ENCODE assay signal across 8 mouse cellular contexts in genomic region chr10:14332688-14333117, GRCm38 (mm10).
DNase-seq lines count a peak whose midpoint lies in the region; ATAC-seq and TF ChIP-seq lines count a peak whose summit lies in the region.
"Had no signal": no experiment of that assay in that cellular context is flagged by ENCODE, and none has a peak within 500 bp of the region (broad histone marks: within the 10 kb centered on the region; RNA-seq: fewer than 3 reads in every experiment).

No protein-coding gene starts in this region.

- in situ Hi-C loops in Patski (cut with MboI; ENCODE audit: low pct_unique_long_range_greater_than_20kb): no loop called here

- peaks cover 6% of the 10 kb centered on the region for H3K27me3 ChIP-seq in Patski

- POLR2A ChIA-PET in Patski (lab: Charles Lee): no interaction called here

- ATAC-seq in Patski: peak; percentile 98

- CTCF ChIA-PET in Patski (lab: Charles Lee): interaction anchor here (1.0 to 3.0 kb wide), 4 partner anchors 10 to 58 kb away, joined by 3 to 8 read pairs (median 4); no protein-coding TSS in a partner anchor

- peak; percentile 25 for DNase-seq in CD4-positive helper T cell, adult 2 months (ENCODE audit: low read depth, low spot score)
- peak; percentile 96 for DNase-seq in Patski (ENCODE audit: low read depth, low spot score)
- peak; percentile 34 to 36 for DNase-seq in frontal cortex, postnatal 10 days (ENCODE audit: low spot score in 2 of 2)
- peak; percentile 32 to 42 for DNase-seq in layer of hippocampus, postnatal 36 days
- DNase-seq in right cerebral cortex, postnatal 14 days: peak; percentile 7
- no peak for DNase-seq in B cell, adult 2 months
- DNase-seq in adrenal gland, postnatal 25 days: no peak
- DNase-seq: lung, embryonic 14.5 days had no signal

- peak; percentile 67 for TF ChIP-seq CTCF in Patski (IDR thresholded peaks at IDR 0.05)

Comparison
In these comparisons a context has a peak if more than half of its experiments do, and no peak if none do; other contexts are left out.
1. DNase-seq: peak in CD4-positive helper T cell, adult 2 months (single experiment), Patski (single experiment), frontal cortex, postnatal 10 days (2 of 2), layer of hippocampus, postnatal 36 days (2 of 2) and right cerebral cortex, postnatal 14 days (single experiment); none in B cell, adult 2 months (0 of 2) and adrenal gland, postnatal 25 days (single experiment).